Mouse (Mus musculus): ENCODE measurements at regions not wholly inside any gene's neighbourhood (a gene's known extent, or its start where the extent isn't known, plus 50 kb on each side); places are given as distances from the start of the nearest gene placed in this dataset.
A peak's percentile ranks its signal among the peaks of the same experiment; 100 is the strongest.

DNA sequence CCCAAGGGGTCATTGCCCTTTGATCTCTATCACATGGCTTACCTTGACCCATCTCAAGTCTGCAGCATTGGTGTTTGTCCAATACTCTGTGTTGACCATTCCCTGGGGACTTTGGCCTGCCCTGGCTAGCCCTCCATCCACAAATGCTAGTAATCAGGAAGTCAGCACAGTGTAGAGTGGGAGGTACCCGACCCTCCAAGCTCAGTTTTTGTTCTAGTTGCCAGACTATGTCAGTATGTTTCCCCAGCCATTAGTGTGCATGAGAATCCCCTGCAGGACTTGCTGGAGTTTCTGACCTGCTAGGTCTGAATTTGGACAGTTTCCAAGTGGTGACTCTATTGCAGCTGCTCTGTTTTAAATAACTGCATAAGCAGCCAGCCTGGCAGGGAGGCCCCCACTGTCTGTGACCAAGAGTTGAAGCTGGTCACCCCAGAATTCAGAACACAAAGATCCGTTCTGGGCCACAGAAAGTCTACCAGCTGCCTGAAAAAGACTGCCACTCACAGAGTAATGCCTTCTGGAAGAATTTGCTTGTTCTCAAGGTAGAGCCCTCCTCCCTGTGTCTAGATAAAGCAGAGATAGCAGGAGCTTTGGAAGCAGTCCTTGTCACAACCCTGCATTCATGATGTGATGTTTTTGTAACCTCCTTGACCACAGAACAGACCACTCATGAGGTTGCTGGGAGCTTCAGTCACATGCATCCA is 118.0 kb upstream of the Slc22a23 start:
- no peak for ATAC-seq (ENCODE audit: low TSS enrichment)

DNA sequence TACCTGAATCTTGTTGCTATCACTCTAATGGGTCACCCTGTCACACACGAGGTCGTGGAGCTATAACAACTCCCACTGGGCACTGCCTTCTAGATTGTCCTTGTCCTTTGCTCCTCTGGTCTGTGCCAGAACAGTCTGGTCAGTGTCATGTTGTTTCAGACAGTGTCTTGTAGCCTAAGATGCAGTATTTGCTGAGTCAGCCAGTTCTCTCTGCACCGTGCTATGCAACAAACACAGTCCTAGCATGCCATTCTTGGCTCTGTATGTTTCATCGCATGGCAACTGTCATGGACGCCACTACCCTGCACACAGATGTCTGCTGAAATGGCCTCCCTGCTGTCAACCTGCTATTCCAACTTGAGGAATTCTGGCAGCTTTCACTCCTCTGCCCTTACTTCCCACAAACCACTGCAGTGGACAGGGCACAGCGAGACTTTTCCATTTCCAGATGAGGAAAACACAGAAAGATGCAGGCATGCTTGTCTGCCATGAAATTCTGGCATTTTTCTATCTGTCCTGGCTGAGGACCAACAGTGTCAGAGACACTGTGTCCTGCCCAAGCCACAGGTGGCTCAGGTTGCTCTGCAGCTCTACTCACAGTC is 117.3 kb upstream of the Slc22a23 start:
- no peak for ATAC-seq (ENCODE audit: low TSS enrichment)

DNA sequence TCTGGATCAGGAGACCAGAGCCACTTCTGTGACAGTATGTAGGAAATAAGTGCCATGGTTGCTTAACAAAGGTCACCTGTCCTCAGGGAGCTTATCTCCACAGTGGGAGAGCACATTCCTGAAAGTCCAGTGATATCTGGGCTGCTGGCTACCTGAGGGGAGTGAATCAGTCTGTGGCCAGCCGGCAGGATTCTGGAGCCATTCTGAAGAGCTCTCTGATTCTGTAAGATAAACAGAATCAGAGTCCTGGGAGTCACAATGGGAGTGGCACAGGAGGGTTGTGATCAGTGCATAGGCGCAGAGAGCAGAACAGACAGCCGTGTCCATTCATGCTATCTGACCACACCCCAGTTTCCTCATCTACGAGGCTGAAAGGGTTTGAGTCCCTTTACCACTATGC is 116.0 kb upstream of the Slc22a23 start:
- ATAC-seq (ENCODE audit: low TSS enrichment) = no peak

DNA sequence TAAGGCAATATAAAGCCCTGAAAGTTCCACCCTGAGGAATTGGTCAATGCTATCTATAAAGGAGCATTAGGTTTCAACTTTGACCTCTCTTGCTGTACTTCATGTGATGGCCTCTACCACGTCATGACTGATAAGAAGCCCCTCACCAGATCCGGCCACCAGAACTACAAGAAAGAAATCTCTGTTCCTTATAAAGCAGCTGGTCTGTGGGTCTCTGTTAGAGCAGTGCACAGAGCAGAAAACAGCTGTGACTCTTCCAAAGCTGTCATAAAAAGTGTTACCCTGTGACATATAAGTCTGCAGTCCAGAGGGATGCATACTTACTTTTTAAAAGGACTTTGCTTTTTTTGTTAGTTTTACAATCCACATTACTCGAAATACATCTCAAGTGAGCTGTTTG is 111.1 kb upstream of the Slc22a23 start:
- no peak for ATAC-seq (ENCODE audit: low TSS enrichment)

DNA sequence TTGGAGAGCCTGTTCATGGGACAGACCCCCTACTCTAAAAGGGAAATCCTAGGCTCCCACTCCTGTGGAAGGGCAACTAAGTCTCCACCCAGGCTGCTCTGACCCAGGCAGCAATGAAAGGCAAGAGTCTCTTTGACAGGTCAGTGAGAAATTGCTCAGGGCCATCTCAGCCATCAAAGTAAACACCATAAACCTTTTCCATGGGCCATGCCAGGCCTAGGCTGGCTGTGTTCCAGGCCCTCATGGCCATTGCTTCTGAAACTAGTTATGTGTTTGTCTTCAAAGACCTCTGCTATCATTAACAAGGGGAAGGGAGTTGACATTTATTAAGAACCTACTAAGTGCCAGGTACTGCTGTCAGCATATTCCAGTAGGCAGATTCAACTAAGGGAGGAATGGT is 101.8 kb upstream of the Slc22a23 start:
- ATAC-seq (ENCODE audit: low TSS enrichment) = no peak

DNA sequence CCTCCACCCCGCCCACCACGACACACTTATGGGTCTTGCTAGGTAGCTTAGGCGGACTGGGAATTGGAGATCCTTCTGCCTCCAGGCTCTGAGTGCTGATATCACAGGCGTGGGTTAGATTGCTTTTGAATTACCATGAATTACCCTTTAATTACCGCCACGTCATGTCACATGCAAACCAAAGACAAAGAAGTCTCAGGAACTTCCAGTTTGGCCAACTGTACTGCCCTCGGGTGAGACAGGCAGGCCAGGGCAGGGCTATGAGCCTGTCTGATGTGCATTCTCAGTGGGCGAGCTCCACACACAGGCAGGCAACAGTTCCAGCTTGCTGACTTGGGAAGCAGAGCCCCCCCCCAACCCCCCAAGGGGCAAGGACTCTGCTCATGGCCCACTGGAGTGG is 101.3 kb upstream of the Slc22a23 start:
- no peak for ATAC-seq (ENCODE audit: low TSS enrichment)

DNA sequence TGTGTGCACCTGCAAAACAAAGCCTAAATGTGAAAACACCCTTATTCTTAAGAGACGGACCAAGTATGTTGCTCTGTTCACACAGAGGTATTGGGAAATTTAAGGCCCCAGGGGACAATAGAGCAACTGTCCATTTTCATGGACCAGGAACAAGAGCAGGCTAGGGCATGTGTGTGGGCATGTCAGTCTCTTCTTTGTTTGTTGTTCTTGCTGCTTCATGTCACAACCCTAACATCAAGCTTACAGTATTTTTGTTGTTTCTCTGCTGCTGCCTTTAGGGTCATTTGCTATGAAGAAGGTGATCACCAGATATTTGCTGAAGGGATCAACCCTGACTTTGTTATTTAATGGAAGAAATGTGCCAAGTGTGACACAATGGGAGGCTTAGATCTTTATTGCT is 96.4 kb upstream of the Slc22a23 start:
- ATAC-seq (ENCODE audit: low TSS enrichment) = no peak

DNA sequence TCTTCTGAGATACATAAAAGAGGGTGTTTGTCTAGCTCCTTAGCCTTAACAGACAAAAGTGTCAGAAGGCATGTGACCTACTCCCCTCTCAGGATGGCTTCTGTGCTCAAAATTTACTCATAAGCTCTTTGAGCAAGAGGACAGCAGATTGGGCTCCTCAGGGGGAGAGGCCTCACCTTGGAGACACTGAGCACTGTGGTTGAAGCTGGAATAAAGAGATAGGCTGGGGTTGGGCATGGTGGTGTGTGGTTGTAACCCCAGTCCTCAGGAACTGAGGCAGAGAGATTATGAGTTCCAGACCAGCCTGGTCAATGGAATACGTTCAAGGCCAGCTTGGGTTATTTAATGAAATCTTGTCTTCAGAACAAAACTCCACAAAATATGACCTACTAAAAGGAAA is 82.5 kb upstream of the Slc22a23 start:
- ATAC-seq (ENCODE audit: low TSS enrichment) = no peak

DNA sequence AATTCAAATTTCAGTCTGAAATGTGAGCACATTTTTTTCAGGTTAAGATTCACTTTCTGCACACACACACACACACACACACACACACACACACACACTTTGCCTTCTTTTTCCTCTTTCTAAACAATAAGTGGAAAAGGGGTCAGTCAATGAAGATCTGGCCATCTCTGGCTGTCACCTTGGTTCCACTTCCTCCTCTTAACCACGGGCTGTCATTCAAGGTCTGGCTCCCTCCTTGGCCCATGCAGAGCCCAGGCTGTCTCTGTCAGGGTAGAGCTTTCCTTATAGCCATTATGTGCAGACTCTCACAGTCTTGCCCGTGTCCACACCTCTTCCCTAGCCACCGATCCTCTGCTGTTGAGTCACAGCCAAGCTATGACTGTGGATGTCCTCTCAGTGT is 79.9 kb upstream of the Slc22a23 start:
- no peak for ATAC-seq (ENCODE audit: low TSS enrichment)

DNA sequence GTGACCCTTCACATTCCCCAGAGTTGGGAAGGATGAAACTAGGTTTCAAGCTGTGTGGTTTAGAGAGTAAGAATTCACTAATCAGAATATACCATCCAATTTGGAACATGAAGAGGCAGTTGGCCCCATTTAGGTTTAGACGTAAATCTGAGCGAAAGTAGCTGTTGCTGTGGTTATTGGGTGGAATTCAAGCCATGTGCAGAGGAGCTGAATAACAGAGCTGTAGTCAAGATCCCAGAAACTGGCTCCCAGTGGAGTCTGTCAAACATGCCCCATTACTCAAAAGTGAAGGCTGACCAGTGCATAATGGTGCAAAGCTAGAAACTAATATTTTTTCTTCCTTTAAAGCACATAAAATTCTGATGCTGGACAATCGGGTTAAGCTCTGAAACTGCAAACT is 76.7 kb upstream of the Slc22a23 start:
- ATAC-seq (ENCODE audit: low TSS enrichment) = peak; percentile 39

DNA sequence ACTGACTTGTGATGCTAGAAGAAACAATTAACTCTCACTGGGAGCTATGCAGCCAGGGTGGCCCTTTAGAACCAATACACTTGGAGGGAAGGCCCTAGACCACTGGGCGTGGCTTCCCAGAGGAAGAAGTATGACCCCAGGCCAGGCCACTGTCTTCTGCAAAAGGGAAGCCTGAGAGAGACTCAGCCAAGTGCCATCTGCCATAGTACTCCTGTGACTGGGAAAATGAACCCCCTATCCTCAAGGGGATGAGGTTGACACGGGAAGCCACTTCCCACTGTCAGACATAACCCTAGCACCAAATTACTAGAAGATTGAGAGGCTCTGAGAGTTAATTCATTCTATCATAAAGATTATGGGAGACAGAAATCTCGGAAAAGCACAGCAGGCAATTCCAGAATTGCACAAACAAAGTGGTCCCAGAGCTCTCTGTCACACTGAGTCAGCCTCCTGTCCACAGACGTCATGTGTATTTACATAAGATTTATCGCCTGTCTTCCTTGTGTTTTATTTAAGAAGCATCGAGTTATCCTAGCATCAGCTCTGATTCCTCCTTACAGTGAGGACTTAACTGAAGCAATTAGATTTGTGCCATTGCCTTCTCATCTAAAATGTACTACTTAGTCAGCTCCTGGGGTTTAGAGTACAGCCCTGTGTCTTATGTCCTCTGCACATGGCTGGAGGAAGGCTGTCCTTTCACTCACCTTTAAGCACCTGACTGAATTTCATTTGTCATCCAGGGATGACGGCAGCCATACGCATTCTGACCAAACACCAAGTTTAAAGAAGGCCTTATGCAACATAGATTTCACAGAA is 75.6 kb upstream of the Slc22a23 start:
- peak; percentile 18 for ATAC-seq (ENCODE audit: low TSS enrichment)

DNA sequence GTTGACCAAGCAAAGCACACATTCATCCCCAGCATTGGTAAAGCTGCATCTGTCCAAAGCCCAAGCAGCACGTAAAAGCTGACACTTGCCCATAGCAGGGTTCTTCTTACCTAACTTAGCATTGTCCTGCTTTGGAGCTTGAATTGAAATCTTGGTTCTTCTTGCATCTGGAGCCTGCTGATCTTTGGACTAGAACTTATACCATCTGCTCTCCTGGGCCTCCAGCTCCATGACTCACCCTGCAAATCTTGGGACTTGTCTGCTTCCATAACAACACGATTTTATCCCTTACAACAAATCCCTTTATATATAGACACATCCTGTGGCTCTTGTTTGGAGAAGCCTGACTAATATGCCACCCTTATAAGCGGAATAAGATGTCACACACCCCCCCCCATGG is 74.1 kb upstream of the Slc22a23 start:
- ATAC-seq (ENCODE audit: low TSS enrichment) = peak; percentile 74

DNA sequence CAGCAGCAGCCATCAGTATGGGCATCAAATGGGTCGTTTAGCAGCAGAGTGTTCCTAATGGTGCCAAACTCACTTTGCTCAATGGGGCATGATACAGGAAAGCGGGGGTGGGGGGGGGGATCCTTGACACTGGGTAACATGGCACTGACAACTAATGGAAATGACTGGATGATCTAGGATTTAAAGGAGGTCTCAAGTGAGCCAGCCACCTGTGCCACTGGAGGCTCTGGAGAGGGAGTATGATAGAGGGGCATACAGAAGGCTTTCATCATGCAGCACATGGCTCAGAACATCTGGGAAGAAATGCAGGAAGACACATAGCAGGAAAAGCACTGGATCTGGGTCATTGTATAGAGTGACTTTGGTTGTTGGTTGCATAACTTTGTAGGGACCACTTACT is 71.6 kb upstream of the Slc22a23 start:
- ATAC-seq (ENCODE audit: low TSS enrichment) = no peak

DNA sequence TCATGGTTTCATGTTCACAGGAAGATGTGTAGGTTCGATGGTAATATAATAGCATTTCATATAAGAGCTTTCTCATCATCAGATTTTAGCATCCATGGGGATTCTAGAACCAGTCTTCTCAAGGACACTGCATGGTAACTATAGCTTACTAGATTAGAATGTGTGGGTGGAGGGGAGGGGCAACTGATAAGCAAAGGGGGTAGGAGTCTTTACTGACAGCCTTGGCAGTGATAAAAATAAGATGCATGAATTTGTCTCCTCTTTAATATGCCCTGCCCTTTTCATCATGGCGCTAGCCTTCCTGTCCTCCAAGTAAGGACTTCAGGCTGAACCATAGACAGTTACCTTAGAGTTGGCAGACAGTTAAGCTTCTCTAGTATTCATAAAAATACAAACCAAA is 69.6 kb upstream of the Slc22a23 start:
- no peak for ATAC-seq (ENCODE audit: low TSS enrichment)

DNA sequence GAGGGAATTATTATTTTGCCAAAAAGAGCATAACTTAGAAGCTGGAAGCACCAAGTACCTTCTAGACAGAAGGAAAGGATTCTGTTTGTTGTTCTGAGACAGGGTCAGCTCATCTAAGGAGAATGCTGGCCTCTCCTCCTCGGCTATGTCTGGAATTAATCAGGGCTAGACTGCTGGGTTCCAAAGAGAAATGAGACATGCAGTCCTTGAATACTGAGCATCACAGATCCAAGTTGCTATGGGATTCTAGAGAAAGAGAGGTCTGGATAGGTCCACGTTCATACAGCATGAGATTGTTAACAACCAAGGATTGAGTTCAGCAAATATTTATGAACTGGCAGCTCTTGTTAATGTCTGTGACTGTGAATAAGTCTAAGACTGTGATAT is 63.7 kb upstream of the Slc22a23 start:
- ATAC-seq (ENCODE audit: low TSS enrichment) = peak; percentile 56

DNA sequence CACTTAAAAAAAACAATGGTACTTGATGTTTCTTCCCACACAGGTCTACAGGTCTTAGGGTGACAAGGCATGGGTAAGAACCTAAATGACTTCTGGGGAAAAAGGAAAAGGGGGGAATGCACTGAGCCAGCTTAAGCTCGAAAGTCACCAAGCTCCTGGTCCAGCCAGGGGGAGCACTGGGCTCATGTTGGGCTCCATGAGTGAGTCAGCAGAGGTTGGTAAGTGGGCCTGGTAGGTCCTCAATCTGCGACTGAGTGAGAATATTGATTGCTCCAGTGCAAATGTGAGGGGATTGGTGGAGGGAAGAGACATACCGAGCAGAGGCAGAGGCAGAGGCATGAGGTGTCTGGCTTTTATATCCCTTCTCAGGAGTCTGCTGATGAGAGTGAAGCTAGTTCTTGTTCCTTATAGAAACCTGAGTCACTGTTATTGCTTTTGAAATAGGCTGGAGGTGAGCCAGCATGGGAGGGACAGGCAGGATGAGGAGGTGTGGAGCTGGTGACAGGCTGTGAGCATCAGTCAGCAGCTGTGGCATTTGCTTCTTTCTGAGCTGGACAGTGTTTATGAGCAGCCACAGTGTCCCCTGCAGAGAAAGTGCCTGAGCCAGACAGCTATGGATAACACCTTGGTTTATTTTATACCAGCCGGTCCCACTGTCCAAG is 63.2 kb upstream of the Slc22a23 start:
- peak; percentile 88 for ATAC-seq (ENCODE audit: low TSS enrichment)

DNA sequence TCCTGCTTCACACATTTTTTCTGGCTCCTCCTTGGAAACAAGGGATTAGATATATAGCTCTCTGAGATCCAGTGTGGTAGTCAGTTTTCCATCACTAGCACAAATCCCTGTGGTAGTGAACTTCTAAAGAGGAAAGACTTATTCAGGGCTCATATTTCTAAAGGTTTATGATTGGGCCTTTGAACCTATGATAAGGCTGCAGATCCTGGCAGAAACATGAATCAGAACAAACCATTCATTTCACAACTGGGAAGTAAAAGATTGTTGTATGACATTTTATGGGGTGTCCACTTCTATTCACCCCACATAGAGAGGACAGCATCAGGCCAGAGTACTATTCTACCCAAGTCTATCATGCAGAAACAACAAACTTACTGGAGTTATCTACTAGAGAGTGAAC is 61.3 kb upstream of the Slc22a23 start:
- no peak for ATAC-seq (ENCODE audit: low TSS enrichment)

DNA sequence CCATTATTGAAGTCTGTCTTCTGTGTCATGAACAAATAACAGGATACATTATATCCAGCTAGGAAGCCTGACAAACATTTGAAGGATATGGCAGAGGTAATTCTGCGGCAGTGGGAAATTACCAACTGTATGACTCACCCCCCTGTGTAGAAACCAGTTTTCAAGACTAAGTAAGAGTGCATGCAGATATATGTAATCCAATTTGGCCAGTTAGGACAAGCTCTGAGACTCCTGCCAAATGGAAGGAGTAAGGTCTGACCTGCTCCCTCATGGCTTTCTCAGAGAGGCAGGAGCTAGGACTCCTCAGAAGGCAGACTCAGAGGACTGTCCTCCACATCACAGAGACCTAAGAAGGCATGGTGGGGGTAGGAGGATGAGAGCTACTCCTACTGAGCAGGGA is 57.6 kb upstream of the Slc22a23 start:
- ATAC-seq (ENCODE audit: low TSS enrichment) = no peak

DNA sequence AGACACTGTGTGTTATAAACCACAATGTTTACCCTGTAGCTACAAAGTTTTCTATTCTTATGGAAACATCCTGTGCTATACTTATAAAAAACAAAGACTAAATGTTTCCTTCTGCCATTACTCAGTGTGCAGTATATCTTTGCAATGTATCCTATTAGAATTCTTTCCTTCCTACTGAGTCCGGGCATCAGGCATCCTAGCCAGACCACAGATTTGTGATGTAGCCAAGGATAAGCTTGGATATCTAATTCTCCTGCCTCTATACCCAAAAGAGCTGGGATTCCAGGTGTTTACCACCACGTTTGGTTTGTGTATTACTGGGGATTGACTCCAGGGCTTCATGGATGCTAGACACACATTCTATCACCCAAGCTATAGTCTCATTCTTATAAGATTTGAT is 56.0 kb upstream of the Slc22a23 start:
- ATAC-seq (ENCODE audit: low TSS enrichment) = no peak

DNA sequence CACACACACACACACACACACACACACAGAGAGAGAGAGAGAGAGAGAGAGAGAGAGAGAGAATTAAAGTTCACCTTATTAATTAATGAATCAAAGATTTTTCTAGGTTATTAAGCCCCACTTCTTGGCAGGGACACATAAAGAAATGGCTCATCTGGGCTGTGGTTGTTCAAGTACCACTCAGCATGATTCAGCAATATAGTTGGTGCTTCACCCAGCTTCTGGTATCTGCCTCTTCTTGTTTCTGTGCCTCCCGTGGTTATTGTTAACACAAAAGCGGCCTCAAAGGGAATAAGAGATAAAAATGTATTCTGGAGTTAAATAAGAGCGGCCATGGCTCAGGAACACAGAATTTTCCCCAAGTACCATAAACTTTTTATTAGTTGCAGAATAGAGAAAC is 53.9 kb upstream of the Slc22a23 start:
- no peak for ATAC-seq (ENCODE audit: low TSS enrichment)

DNA sequence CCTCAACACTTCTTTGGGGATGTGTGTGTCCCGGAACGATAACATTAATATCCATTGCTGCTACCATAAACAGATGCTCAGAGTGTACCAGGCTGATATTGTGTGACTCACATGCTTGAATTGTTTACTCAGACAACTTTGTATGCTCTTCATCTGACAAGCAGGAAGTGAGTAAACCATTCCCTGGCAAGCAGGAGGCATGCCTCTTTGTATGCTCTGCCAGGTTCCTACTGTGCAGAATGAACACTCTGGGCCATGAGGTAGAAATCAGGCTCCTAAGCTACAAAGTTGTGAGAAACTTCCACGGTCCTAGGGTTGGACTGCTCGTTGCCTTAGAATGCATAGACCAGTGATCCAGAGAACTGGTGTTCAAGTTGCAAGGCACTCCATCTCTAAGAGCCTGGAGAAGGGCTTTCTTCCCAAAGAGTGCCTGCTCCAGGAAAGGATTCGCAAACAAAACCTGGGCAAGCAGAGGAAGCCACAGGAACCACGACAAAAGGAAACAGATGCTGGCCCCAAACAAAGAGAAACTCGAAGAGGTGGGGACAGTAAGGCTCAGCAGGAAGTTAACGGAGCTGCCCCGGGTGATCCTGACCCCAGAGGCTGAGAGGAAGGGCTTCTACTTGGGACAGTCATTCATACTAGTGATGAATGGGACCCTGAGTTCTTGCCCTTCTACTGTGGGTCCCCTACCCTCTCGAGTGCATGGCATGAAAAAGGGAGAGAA is 53.2 kb upstream of the Slc22a23 start:
- ATAC-seq (ENCODE audit: low TSS enrichment) = no peak

DNA sequence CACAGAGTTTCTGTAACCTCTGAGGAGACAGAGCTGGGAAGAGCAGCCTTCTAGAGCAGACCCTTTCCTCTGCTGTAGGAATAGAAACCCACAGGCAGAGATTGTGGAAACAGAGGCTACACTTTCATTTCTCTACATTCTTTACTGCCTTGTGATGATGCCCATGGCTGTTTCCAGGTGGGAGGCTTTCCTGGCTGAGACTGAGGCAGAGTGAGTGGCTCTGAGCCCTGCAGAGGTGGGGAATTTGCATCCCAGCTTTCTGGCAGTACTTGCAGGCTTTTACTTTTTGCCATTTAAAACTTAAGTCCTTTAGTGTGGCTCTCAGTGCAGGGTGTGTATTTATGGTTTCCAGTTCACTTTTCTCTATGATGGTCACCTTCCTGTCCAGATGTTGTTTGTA is 50.5 kb upstream of the Slc22a23 start:
- peak; percentile 91 for ATAC-seq (ENCODE audit: low TSS enrichment)

All from frontal cortex, adult (tissue).